Mouse (Mus musculus) cerebral cortex, adult 2 months (tissue): ENCODE measurements around the gene Gzma.

ENCODE experiments used
- WGBS: fragments of 180-500 bp; shearing (Covaris S2); methylation state at CpG from one replicate; pipeline ENCODE4 v1.1.7; 2018; 5-methylcytosine and 5-hydroxymethylcytosine counted together

Gene Gzma

DNA sequence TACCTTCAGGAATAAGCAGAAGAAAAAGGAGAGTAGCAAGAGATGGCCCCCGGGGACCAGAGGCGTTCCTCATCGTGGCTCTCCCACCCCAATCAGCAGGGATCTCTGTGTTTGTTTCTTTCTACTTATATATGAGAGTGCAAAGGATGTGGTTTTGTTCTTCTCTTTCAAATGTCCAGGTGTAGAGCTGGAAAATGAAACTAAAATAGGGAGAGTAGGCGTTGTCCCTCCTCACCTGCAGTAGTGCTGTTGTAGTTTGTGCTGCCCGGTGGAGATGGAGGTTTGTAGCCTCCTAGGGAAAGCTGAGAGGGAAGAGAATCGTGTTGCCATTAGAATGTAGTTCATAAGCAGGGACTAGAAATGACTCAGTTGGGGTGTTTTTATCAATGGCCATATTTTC lies at the start of gene Gzma:
Gene Gzma, minus strand, starts transcription at position 103 of the 400 bp plus-strand sequence.
- 89% methylated on average over 6 of the region's 6 CpGs for WGBS

DNA sequence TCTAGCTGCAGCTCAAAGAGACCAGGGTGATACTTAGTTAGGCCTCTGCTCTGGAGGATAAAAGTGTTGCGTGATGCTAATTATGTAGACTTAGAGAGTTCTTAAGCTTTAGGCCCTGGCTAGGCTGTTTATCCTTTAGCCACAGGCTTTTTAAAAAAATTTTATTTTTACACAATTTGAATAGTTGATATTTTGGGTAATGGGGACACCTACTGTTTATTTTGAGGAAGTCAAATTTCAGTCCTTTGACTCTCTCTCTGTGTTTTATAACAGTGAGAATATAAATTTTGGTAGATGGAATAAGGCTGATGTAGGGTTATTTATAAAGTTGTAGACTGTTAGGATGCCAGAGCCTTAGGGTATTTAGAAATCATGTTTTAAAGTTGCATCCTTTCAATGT lies 38.8 kb upstream of the Gzma start:
- 74% methylated on average over 1 of the region's 1 CpGs for WGBS

DNA sequence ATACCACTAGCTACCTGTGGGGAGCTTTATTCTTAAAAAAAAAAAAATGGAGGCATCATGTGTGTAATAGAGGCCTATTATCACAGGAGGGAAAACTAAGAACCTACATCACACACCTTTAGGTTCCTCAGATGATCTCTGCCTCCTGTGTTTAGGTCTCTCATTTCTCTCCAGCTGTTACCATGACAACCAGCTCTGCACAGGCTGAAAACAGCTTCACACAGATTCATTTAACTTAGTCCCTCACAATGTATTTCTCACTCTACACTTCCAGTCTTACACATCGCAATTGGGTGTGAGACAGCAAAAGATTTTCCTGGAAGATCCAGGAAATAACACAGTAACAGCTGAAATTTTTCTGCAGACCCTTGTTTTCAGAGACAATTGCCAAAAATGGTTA lies 29.2 kb upstream of the Gzma start:
- WGBS, result 38% methylated on average over 1 of the region's 1 CpGs

DNA sequence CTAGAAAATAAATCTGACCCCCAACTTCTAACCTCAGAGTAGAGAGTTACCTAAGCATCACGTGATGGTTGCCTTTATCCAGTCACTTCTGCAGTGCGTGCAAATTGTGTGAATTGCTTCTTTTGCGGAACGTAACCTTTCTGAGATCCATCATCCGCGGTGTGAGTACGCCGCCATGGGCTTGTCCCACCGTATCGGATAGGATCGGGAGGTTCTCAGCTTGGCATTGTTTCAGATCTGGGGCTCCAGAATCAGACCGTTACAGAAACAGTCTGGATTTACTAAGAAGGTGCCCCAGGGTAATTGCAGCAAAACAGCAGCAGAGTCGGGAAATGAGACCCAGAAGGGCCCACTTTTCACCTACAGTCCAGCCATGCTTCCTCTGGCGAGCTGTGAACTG lies 20.5 kb upstream of the Gzma start:
- 92% methylated on average over 14 of the region's 14 CpGs for WGBS

DNA sequence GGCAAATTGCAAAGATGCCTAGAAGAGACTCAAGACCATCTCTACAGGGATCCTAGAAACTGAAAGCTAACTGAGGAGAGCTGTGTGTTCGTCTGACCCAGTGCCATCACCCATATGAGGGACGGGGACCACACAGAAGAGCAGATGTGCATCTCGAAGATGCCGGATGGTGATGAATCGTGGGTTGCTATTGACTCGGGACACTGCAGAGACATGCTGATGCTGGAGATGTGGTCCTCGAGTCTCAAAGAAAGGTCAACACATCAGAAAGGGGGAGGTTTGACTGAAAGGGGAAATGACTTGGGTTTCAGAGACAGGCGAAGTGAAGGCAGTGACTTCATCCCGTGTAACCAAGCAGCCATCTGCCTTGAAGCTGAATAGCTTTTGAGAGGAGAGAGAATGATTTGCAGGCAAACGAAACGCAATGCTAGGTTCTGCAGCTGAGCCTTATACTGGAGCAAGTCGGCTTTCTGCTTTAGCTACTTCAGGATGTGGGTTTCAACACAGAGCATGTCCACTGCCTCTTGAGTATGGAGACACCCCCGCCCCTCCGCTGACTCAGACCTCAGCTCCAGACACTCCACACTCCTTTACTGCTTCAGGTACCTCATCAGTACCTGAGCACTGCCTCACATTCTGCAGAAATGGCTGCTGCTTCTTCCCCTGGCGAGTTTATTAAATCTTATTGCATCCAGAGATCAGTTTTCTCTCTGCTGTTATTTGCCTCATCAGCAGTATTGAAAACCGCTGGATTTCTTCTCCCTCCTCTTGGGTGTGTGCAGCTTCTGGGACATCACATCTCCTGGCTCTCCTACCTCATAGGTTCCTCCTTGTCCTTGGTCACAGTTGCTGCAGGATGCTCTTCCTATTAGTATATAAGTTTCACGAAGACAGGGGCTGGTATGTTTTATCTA lies 19.8 kb upstream of the Gzma start:
- WGBS, result 79% methylated on average over 17 of the region's 17 CpGs

DNA sequence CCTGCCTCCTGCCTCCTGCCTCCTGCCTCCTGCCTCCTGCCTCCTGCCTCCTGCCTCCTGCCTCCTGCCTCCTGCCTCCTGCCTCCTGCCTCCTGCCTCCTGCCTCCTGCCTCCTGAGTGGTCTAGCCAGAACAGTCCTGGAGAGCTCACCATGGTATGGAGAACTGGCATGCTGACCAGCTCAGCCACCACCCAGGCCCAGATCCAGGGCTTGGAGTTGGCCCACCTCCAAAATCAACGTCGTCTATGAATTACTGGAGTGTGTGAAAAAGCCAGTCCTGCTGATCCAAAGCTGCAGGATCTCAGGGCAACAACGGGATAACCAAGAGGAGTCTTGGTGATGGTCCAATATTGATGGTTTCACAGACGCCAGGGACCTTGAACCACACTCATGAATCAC lies 18.2 kb upstream of the Gzma start:
- WGBS, result 32% methylated on average over 4 of the region's 4 CpGs

DNA sequence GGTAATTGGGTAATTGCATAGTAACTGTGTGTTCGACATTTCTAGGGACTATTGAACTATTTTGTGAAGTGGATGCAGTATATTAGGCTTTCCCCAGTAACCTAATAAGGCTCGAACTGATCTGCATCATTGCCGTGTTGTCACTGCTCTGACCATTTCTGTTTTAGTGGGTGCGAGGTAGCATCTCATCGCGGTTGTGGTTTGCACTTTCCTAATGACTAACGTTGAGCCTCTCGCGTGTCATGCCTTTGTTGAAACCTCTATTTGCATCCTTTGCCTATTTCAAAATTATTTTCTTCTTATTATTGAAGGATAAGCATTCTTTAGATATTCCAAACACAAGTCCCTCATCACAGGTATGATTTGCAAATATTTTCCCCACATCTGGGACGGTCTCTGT lies 4.0 kb upstream of the Gzma start:
- WGBS, result 93% methylated on average over 10 of the region's 10 CpGs

DNA sequence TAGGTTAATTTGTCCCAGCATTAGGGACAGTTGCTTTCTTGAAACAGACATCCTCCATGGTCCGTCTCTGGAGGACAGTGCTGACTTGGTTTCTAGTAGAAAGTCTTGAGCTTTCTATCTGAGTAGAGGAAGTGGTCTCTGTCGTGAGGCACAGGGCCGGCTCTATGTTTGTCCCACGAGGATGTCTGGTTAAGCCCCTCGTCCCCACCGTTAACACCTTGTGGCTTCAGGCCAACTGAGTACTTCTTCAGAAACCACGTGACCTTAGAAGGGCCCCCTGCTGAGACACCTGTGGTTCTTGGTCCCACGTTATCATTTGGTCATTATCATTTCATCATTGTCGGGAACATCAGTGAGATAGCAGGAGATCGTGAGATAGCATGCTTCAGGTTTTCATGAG lies 1.0 kb upstream of the Gzma start:
- 84% methylated on average over 10 of the region's 10 CpGs for WGBS

DNA sequence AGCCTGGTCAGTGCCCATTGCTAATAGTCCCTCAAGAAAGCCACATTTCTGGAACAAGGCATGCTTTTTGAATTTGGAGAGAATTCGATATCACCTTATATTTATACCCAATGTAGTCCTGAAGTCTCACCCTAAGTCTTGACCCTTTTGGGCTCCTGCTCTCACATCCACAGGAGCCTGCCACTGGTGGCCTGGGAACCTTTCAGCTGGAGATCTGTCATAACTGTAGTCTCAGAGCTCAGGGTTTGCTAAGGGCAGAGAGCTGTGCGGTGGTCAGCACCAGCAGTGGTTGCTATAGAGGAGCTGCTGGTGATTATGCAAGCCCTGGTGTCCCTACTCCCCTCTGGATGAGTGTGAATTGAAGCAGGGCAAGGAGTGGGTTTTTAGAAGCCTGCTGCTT lies 2.4 kb downstream of the Gzma start:
- 90% methylated on average over 2 of the region's 2 CpGs for WGBS

DNA sequence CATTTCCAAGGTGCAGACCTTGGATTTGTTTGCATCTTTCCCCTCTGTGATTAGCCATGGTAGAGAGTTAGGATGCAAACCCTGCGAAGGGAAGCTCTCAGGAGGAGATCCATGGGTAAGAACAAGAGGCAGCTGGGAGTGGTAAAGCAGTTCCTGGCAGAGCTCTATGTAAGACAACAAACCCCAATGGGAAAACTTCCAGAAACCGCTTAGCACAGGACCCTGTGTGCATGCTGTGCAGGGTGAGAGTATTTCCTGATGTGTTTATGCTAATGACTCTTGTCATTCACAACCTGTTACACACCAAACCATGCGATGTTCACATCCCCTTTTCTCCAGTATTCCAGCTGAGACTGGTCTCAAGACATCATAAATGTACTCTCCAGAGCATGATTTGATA lies 3.8 kb downstream of the Gzma start:
- WGBS, result 75% methylated on average over 3 of the region's 3 CpGs

DNA sequence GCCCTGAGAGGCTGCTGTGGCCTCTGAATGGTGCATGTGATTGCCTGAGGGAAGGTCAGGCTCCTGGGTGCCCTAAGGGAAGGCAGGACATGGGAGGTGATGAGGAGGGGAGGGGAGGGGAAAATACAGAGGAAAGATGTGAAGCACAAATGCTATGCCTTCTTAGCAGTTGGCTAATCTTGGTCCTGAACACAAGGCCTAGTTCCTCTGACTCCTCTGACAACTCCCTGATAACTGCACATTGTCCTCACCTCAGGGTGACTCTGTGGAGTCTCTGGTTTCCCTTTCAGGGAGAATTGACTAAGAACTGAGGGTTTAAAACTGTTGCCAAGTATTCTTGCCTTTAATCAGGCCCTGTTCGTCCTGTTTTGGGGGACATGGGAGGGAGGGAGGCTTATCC lies 6.2 kb downstream of the Gzma start:
- whole genome bisulfite sequencing, result 79% methylated on average over 1 of the region's 1 CpGs

DNA sequence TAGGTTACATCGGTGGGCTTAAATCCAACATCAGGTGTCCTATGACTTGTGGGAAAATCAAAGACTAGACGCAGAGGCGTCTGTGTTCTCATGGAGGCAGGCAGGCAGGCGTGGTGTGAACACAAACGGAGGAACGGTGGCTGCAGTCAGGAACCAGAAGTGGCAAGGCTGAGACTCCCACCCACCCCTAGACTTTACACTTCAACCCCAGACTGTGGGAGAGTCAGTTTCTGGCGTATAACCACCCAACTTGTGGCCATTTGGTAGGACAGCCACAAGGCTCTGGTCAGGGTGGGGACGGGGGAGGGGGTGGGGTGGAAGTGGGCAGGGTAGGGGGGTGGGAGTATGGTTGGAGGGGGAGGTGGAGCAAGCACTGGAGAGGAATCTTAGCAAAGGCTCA lies 10.3 kb downstream of the Gzma start:
- WGBS, result 75% methylated on average over 8 of the region's 8 CpGs

DNA sequence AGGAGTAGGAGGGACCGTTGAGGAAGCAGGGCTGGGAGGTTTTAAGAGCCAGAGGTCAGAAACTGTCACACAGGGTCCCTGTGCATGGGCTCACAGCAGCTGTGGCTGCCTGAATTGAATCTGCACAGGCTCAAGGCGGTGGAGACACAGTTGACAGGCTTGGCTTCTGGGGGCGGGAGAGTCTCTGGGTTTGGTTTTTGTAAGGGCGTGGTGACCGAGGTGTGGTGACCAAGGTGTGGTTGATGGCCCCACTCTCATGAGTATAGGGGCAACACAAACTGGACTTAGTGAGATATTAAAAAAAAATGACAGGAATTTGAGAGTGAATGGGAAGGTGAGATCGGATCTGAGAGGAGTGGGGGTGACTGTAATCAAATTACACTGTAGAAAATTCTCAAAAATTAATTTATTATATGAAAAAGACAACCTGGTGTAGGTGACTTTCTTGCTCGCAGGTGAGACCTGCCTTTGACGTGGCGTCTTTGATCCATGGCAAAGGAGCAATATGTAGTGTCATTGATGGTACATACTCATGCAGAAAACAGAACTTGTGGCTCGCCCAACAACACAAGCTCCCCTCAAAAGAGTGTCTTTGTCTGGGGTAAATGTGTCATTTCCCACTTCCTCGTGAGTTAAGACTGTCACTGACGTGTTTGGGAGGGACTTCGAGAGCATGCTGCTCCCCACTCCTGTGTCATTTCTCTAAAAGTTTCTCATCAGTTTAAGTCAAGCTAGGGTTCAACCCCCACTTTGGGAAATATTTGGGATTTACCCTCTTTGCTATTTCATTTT lies 13.4 kb downstream of the Gzma start:
- WGBS, result 87% methylated on average over 13 of the region's 13 CpGs

DNA sequence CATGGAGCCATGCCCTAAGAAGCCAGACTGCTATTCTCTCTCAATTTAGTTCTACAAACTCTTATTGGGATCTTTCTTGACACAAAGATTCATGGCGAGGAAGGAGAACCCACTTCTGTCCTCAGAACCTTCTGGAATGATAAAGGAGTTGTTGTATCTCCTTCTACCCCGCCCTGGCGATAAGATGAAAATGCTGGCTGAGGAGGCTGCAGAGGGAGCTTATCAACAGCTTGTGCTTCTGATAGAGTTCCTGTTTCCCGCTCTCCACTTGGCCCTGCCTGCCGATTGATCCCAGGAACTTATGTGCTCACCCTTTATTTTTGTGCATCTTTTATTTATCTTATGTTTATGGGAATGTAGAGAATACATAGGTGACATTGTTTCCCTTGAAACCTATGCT lies 16.0 kb downstream of the Gzma start:
- 83% methylated on average over 5 of the region's 5 CpGs for WGBS

DNA sequence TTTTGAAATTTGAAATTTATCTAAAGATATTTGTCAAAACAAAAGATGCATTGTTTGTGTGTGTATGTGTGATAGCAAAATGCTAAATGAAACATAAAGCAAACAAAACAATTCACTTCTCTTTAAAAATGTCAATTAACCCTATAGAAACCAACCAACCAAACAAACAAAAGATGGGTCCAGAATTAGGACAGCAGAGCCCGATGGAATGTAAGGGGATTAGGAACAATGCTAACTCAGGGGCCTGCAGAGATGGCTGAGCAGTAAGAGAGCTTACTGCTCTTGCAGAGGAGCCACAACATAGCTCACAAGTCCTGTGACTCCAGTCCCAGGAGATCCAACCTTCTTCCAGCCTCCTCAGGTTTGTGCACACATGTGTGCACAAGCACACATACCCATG lies 18.7 kb downstream of the Gzma start:
- 38% methylated on average over 1 of the region's 1 CpGs for WGBS

DNA sequence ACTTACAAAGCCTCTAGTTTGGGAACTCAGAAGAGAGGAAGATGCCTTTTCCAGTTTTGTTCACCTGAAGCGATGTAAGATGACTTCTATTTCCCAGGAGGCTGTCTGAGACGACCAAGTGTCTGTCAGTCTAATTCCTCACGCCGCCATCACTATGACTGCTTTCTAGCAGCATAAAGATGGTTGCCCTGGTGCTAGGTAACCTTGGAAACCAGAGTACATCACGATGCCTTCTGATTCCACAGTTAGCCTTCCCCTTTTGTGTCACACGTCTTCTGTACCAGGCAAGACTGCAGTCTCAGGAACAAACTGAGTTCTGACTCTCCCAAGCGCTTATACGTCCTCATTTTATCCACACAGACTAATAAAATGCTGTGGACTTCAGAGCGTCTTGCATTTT lies 21.8 kb downstream of the Gzma start:
- WGBS, result 63% methylated on average over 9 of the region's 9 CpGs

DNA sequence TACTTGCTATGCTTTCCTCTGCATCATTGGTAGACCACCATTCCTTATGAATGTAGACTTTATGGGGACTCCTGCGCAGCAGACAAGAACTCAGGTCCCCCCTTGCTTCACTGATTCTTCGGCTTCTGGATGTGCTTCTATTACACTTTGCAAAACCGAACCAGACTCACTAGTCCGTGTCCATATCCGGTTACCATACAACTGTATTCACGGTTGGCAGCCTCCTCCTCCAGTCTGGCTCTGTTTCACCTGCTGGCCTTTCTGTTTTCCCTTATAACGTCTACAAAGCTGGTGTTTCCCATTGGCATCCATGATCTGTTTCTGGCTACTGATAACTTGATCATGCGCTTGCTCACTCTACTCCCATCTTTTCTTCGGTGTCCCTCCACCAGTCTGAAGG lies 36.2 kb downstream of the Gzma start:
- WGBS, result 86% methylated on average over 9 of the region's 9 CpGs

DNA sequence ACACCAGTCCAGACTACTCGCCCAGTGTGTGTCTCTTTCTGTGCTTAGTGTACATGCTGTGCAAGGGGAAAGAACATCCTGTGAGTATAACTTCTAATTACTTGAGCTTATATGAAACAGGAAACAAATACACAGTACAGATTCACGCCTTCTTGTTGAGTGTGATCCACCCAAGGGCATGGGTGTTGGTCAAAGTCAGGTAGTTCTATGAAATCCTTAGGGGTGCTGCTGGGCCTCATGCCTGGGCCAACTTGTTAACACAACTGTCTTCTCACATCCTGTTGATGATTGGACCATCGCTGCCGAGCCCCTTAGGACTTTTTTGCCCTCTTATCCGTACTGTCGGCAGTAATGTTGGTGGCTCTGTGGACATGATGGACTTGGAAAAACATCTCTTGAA lies 39.0 kb downstream of the Gzma start:
- 87% methylated on average over 6 of the region's 6 CpGs for WGBS

DNA sequence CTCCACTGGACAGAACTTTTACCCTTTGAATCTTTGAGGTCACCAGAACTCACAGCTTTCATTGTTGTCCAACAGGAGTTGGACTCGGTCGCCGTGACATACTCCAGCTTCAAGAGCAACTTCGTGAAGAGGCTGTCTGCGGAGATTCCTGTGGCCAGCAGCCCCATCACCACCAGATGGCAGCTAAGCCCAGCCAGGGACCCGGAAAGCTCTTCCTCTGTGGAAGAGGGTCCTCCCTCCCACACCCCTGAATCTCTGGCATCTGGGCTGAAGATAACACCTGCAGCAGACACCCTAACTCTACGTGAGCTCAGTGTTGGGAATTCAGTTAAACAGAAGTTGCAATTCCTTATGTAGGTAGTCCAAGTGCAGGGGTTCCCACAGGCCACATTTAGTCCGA lies 45.0 kb downstream of the Gzma start:
- WGBS, result 51% methylated on average over 8 of the region's 8 CpGs

DNA sequence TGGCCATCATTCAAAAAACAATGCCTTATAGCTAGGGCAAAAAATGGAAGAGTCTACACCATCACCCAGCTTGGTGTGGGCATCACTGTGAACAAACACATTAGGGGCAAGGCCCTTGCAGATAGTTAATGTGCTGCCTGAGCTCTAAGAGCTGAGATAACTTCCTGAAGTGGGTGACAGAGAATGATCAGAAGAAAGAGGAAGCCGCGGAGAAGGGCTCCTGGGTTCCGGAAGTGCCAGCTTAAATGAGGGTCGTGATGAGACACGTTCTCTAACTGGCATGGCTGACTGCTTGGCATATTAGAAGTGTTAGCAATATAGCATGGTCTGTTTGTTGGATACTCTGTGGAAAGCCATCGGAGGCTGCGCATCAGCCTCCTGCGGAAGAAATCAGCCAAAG lies 46.6 kb downstream of the Gzma start:
- 94% methylated on average over 8 of the region's 8 CpGs for WGBS

DNA sequence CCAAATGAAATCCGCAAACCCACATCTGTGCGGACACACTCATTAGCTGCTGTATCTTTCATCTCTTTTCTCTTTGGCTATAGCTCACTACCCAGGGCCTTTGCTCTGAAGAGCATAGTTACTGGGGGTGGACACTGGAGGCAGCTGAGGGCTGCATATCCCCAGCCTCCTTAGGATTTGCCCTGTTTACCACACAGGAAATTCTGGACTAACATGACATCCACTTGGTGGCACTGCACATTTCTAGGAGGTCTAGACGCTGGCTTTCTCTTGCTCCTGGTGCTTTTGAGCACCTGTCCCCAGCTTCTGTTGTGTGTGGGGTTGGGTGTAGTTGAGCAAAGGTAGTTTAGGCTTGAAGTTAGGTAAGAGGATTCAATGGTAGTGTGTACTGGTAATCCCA lies 53.1 kb downstream of the Gzma start:
- 70% methylated on average over 3 of the region's 3 CpGs for WGBS

DNA sequence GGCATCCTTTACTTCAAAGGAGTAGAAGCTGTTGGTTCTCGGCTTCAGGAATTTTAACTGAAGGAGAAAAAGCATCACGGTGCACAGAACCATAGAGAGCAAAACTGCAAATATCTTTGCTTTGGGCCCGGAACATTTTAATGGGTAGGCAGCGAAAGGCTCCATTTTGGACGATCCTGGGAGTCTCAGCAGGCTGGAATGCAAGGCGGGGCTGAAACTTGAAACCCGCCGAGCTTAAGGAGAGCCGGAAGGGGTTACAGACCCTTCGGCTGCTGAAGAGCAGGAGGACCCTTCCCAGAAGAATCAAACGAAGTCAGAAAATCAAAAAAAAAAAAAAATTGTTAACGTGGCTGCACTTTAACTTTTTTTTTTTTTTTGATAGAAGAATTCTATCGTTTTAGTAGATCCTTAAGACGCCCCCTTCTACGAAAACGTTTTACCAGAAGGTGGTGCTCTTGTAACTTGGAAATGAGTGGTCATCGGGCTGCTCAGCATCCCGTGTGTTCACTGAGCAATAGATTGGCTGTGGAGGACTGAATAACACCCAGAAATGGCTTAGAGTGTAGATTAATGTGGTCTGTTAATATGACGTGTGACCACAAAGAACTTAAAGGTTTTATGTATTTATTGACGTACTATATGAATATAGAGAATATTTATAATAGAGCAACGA lies 54.4 kb downstream of the Gzma start, which contains the start of gene Gpx8:
Gene Gpx8, minus strand, starts transcription at position 200 of the 673 bp plus-strand sequence.
- 2% methylated on average over 21 of the region's 21 CpGs for WGBS
